Mouse (Mus musculus): ENCODE results near the gene Pask. TPM values are rescaled to one million over a fixed set of nuclear protein-coding genes. Genes with fewer than 3 reads are reported as not detected.

The Pask gene
- total RNA-seq, 2 experiments from 2014 or later = 3.5 to 6.8 TPM

DNA sequence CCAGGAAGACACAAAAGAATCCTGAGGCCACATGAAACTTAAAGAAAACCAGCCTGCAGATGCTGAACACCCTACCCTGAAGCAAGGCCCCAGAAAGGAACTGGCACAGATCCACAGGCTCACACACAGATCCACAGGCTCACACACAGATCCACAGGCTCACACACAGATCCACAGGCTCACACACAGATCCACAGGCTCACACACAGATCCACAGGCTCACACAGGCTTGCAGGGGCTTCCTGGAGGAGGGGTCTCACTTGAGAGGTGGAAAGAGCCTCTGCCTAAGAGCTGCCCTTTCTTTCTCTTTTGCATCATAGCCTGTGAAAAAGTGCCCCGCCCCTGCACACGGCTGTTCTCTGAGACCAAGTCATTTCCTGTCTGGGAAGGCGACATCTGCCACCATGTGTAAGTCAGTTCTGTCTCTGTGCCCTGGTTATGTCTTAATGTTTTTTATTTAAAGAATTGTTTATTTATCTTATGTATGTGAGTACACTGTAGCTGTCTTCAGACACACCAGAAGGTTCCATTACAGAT lies 53.5 kb downstream of the Pask start:
- no peak for DNase-seq (ENCODE audit: low spot score in 2 of 2)

DNA sequence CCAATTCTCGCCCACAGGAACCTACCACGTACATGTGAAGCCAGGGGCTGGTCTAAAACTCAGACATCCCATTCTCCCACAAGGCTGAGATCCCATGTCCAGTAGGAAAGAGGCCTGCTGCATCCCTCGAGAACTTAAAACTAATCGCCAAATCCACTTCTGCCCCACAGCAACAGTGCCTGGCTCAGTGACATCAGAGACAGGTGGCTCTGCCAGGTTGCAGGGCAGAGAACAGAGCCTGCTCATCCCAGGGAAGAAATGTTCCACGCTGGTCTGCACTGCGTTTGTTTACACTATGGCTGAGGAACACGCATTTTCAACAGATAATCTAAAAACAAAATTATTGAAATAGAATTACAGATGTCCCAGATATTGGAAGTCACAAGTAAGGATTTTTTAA lies 66.2 kb downstream of the Pask start:
- DNase-seq (ENCODE audit: low spot score in 2 of 2) = no peak

DNA sequence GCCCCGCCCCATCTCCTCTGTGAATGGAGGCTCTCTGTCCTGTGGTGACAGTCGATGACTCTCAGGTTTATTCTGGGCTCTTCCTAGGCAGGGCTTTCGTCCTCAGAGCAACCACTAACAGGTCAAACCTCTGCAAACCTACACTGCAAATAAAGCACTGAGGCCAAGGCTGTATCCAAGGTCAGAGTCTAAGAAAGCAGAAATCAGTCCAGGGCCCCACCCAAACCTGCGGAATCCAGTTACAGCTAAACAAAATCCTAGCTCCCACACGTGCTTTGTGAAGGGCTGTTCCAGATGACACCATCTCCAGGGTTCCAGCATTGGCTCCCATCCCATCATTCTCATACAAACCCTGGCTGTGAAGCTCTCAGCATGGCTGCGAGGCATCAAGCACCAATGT lies 67.7 kb downstream of the Pask start:
- no peak for DNase-seq (ENCODE audit: low spot score in 2 of 2)

DNA sequence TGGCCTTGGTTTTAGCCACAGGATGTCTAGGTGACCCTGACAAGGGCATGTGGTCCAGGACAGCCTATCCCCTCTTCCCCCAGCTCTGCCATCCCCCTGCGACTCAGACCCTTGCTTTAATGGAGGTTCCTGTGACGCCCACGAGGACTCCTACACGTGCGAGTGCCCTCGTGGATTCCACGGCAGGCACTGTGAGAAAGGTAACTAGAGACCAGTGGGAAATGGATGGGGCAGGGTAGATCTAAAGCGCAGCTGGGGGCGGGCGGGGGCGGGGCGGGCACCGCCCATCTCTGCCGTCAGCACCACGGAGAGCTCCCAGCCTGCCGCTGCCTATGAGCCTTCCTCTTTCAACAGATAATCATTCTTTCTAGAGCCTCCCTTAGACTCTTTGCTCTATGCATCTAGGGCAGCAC lies 70.9 kb downstream of the Pask start:
- DNase-seq (ENCODE audit: low spot score in 2 of 2) = no peak

DNA sequence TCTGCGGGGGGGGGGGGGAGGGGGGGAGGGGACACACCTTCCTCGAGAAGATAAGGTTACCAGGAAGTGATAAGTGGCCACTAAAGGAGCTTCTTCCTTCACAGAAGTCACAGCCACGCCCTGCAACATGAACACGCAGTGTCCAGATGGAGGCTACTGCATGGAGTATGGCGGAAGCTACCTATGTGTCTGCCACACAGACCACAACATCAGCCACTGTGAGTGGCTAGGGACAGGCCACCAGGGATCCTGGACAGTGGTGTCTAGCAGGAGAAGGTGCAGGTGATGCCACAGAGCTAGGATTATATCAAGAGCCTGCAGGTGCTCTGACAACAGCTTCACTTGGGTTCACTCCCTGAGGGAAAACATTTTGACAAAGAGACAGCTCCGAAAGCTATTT lies 71.5 kb downstream of the Pask start:
- DNase-seq (ENCODE audit: low spot score in 2 of 2) = no peak

DNA sequence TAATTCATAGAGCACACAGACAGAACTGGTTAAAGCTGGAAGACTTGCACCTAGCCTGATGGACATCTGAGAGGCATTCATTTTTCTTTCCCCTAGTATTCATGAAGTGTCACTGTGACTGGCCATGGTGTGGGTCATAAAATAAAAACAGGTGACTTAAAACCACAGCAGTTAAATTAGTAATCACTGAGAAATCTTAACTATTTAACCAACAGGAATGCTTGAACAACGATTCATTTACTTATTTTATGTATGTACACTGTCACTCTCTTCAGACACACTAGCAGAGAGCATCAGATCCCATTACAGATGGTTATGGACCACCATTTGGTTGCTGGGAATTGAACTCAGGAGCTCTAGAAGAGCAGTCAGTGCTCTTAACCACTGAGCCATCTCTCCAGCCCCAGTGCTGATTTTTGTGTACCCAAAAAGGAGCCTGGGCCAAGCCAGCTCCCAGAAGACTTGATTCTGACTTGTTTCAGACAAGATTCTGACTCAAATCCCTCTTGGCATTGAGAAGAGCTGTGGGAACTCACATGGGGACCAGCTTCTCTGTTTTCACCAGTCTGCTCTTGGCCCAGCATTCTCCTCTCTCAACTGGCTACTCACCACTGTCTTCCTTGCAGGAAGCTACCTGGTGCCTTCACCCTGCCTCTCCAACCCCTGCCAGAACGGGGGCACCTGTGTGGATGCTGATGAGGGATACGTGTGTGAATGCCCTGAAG lies 72.6 kb downstream of the Pask start:
- DNase-seq (ENCODE audit: low spot score in 2 of 2) = no peak

DNA sequence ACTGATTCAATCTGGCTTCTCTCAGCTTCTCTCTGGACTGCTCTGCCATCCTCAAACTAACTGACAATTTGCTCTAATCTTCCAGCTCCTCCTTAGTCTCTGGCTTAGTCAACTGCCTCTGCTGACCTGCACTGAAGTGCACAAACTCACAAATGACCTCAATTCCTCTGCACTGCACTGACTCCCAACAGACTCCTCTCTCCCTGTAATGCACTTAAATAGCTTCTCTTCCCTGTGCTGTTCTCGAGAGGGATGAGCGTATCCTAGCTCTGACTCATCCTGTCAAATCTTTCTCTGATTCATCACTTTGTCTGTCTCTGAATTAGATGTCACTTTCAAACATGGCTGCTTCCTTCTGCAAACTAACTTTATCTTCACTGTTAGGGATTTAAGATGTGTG lies 75.0 kb downstream of the Pask start:
- DNase-seq (ENCODE audit: low spot score in 2 of 2) = no peak

DNA sequence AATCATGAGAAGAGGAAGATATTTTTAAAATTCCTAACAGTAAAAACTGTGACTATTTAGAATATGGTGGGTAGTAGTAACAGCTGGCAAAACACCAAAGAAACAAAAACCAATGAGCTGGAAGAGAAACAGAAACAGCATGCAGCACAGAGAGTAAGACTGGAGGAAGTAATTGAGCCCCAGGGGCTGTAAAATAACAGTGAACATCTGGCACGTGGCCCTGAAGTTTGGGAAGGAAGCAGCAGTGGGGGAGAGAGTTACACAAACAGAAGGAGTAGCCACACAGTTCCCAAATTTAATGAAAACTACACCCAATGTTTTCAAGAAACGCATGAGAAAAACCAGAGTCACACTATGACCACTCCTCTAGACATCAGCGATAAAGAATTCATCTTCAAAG lies 76.1 kb downstream of the Pask start:
- no peak for DNase-seq (ENCODE audit: low spot score in 2 of 2)

Small RNAs within 50 kb of the gene (microRNA-seq; reads per million reads assigned to microRNA genes)
- gene Mir6345 (0 reads per million in 2 experiments), gene Mir6901 (0 reads per million in 2 experiments), gene Mir6902 (0 to 0.59 reads per million in 2 experiments)

Other genes with a start within 250 kb of the Pask start
- gene Kif1a, start 241.5 kb downstream of the Pask start, total RNA-seq (2021) = 100 to 1,000 TPM; 637 to 653 TPM
- not detected for gene Agxt, start 208.2 kb downstream of the Pask start, total RNA-seq (2021)
- gene 2310007B03Rik, start 182.5 kb downstream of the Pask start, total RNA-seq (2021) = not detected
- gene Crocc2, start 174.8 kb downstream of the Pask start, total RNA-seq (2021) = under 1 TPM; 0.20 to 0.42 TPM
- 1 to 10 TPM; 4.8 to 6.1 TPM for gene Sned1, start 107.6 kb downstream of the Pask start, total RNA-seq (2021)
- gene Mterf4, start 37.6 kb downstream of the Pask start, total RNA-seq (2021) = 10 to 100 TPM; 19.1 TPM
- gene Ppp1r7, start 628 bp downstream of the Pask start, total RNA-seq (2021) = 10 to 100 TPM; 64.8 to 77.8 TPM
- under 1 TPM in 1 of 2 experiments, not detected in 1; 0.17 TPM for gene Ano7, start 30.4 kb upstream of the Pask start, total RNA-seq (2021)
- gene Hdlbp, start 135.3 kb upstream of the Pask start, total RNA-seq (2021) = 100 to 1,000 TPM; 153 to 156 TPM
- gene Farp2, start 168.6 kb upstream of the Pask start, total RNA-seq (2021) = 10 to 100 TPM; 12.0 to 13.0 TPM